In genomic region chr15:84638405-84638804, GRCm38 (mm10) we compare ENCODE assay signal across 10 mouse cellular contexts. TPM values are rescaled to one million over a fixed set of nuclear protein-coding genes. Genes with fewer than 3 reads are reported as not detected.
A peak's percentile ranks its signal among the peaks of the same experiment; 100 is the strongest.
DNase-seq lines count a peak whose midpoint lies in the region; ATAC-seq and TF ChIP-seq lines count a peak whose summit lies in the region.
"Had no signal": no experiment of that assay in that cellular context is flagged by ENCODE, and none has a peak within 500 bp of the region (broad histone marks: within the 10 kb centered on the region; RNA-seq: fewer than 3 reads in every experiment).

No protein-coding gene starts in this region.

- intact Hi-C loops in heart, postnatal 14 days (cut with DNase I): no loop called here

- H3K4me2 ChIP-seq in embryonic facial prominence, embryonic 15.5 days (replicated peaks): no peak overlapping the region
- H3K4me2 ChIP-seq: lung, embryonic 15.5 days had no signal

- peak overlapping the region; percentile 33; the same call in 1 of the 2 replicates for H3K9ac ChIP-seq in liver, adult 2 months (ENCODE audit: low read depth, low read length)
- H3K9ac ChIP-seq in embryonic facial prominence, embryonic 15.5 days: no peak overlapping the region
- H3K9ac ChIP-seq: lung, embryonic 15.5 days had no signal

- no peaks in the 10 kb centered on the region for H3K27me3 ChIP-seq in heart, embryonic 10.5 days (ENCODE audit: insufficient read depth, poor library complexity, severe bottlenecking)
- H3K27me3 ChIP-seq in liver, adult 2 months (ENCODE audit: control insufficient read depth, insufficient read depth, low read length): no peaks in the 10 kb centered on the region
- H3K27me3 ChIP-seq in embryonic facial prominence, embryonic 15.5 days: no peaks in the 10 kb centered on the region
- H3K27me3 ChIP-seq: lung, embryonic 15.5 days had no signal

- ATAC-seq in embryonic facial prominence, embryonic 15.5 days (ENCODE audit: insufficient number of reproducible peaks, low FRiP score, low TSS enrichment, low read depth): no peak

- no peak overlapping the region for H3K4me3 ChIP-seq in heart, embryonic 10.5 days
- H3K4me3 ChIP-seq in liver, adult 2 months (ENCODE audit: insufficient read depth, low read depth, low read length): no peak overlapping the region
- no peak overlapping the region for H3K4me3 ChIP-seq in embryonic facial prominence, embryonic 15.5 days (replicated peaks)
- H3K4me3 ChIP-seq: lung, embryonic 15.5 days had no signal

- H3K79me2 ChIP-seq in liver, adult 2 months (ENCODE audit: control insufficient read depth, insufficient read depth, low read length): no peaks in the 10 kb centered on the region

- TF ChIP-seq POLR2A in liver, adult 2 months (IDR thresholded peaks at IDR 0.05; ENCODE audit: extremely low read depth, insufficient read depth, low read length): no peak

- no peaks in the 10 kb centered on the region for H3K36me3 ChIP-seq in heart, embryonic 10.5 days
- no peaks in the 10 kb centered on the region for H3K36me3 ChIP-seq in liver, adult 2 months (ENCODE audit: control insufficient read depth, insufficient read depth, low read length)
- no peaks in the 10 kb centered on the region for H3K36me3 ChIP-seq in embryonic facial prominence, embryonic 15.5 days
- H3K36me3 ChIP-seq: lung, embryonic 15.5 days had no signal

- TF ChIP-seq CTCF in liver, adult 2 months (IDR thresholded peaks at IDR 0.05; ENCODE audit: low read depth, low read length): no peak

- H3K4me1 ChIP-seq in heart, embryonic 10.5 days: peaks cover 52% of the 10 kb centered on the region
- peaks cover 25% of the 10 kb centered on the region for H3K4me1 ChIP-seq in liver, adult 2 months (ENCODE audit: control insufficient read depth, insufficient read depth, low read length)
- peaks cover 35% of the 10 kb centered on the region for H3K4me1 ChIP-seq in embryonic facial prominence, embryonic 15.5 days

- peak overlapping the region; percentile 89 for H3K27ac ChIP-seq in heart, embryonic 10.5 days
- H3K27ac ChIP-seq in liver, adult 2 months (replicated peaks; ENCODE audit: insufficient read depth, low read depth, low read length): peak overlapping the region; percentile 90
- H3K27ac ChIP-seq in embryonic facial prominence, embryonic 15.5 days (replicated peaks): peak overlapping the region; percentile 92

- no peak for DNase-seq in heart, embryonic 10.5 days (ENCODE audit: low spot score)
- no peak for DNase-seq in heart, postnatal 14 days
- DNase-seq in liver, adult 2 months (ENCODE audit: extremely low read depth, low read depth, low spot score): no peak
- no peak for DNase-seq in liver
- peak; percentile 24 to 53 for DNase-seq in lung, postnatal 4 days
- no peak for DNase-seq in layer of hippocampus, postnatal 36 days
- DNase-seq in cerebellum, adult 18-20 months: no peak
- DNase-seq: gastrocnemius, postnatal 14 days had no signal

- H3K9me3 ChIP-seq in heart, embryonic 10.5 days: no peaks in the 10 kb centered on the region
- no peaks in the 10 kb centered on the region for H3K9me3 ChIP-seq in embryonic facial prominence, embryonic 15.5 days (replicated peaks)
- H3K9me3 ChIP-seq: lung, embryonic 15.5 days had no signal

RNA-seq across cellular contexts. Expression of gene Prr5, which starts 31.0 kb away (rescaled TPM):
- polyA plus RNA-seq in heart, embryonic 10.5 days (2016; fragmentation: Nextera tagmentation; extraction: Ambion mirVana): 30.6 and 33.1 TPM in 2 replicates
- 1 to 10 TPM; 5.6 to 8.3 TPM for total RNA-seq in heart, postnatal 14 days (2021)
- total RNA-seq in liver, adult 2 months (2014; rRNA removed): 2.2 and 2.6 TPM in 2 replicates
- 9.4 and 10.6 TPM in 2 replicates for polyA plus RNA-seq in liver, adult 2 months (2012; rRNA removed)
- polyA plus RNA-seq in embryonic facial prominence, embryonic 15.5 days (2015; fragmentation: Nextera tagmentation; extraction: Ambion mirVana): 31.4 and 34.6 TPM in 2 replicates
- total RNA-seq in layer of hippocampus, postnatal 36 days (2021): 10 to 100 TPM; 10.6 to 17.3 TPM

Comparison
In these comparisons a context has a peak if more than half of its experiments do, and no peak if none do; other contexts are left out.
1. DNase-seq: peak in lung, postnatal 4 days (2 of 2); none in heart, embryonic 10.5 days (single experiment), heart, postnatal 14 days (0 of 2), liver, adult 2 months (single experiment), liver (single experiment), layer of hippocampus, postnatal 36 days (0 of 2) and cerebellum, adult 18-20 months (0 of 2).
2. Peak in every context shown above with its lines, with median percentiles within 50 percentile points of each other: H3K27ac ChIP-seq.